Mouse (Mus musculus) heart, embryonic 13.5 days (tissue): ENCODE data around the gene Tenm4. TPM values are rescaled to one million over a fixed set of nuclear protein-coding genes. Genes with fewer than 3 reads are reported as not detected.

Experiments used
- ATAC-seq: fragments of 200-750 bp; cut with Nextera tagmentation; 2 replicates; pipeline ENCODE4 v1.8.0; 2017; ENCODE audit warnings: moderate TSS enrichment; ENCODE audit not compliant: insufficient number of reproducible peaks, low FRiP score, low TSS enrichment; ENCODE audit errors: extremely low read depth
- H3K27ac ChIP-seq: fragments of 300-500 bp; sonication (generic); replicated peaks from 2 replicates; pipeline ENCODE4 v1.5.1; 2015; ENCODE audit warnings: moderate library complexity, mild to moderate bottlenecking, inconsistent platforms
- H3K27me3 ChIP-seq: fragments of 300-500 bp; sonication (generic); replicated peaks from 2 replicates; pipeline ENCODE4 v1.6.1; 2015; ENCODE audit warnings: mild to moderate bottlenecking, inconsistent platforms
- H3K36me3 ChIP-seq: fragments of 300-500 bp; sonication (generic); 2 replicates; pipeline ENCODE4 v1.6.1; 2015; ENCODE audit warnings: mild to moderate bottlenecking, inconsistent platforms
- H3K4me1 ChIP-seq: fragments of 300-500 bp; sonication (generic); 2 replicates; pipeline ENCODE4 v1.6.1; 2015; ENCODE audit warnings: inconsistent platforms
- H3K4me2 ChIP-seq: fragments of 300-500 bp; sonication (generic); 2 replicates; pipeline ENCODE4 v1.6.1; 2015; ENCODE audit warnings: inconsistent platforms, mild to moderate bottlenecking, moderate library complexity
- H3K4me3 ChIP-seq: fragments of 300-500 bp; sonication (generic); 2 replicates; pipeline ENCODE4 v1.5.1; 2015; ENCODE audit warnings: moderate library complexity, mild to moderate bottlenecking, inconsistent platforms
- H3K9ac ChIP-seq: fragments of 300-500 bp; sonication (generic); 2 replicates; pipeline ENCODE4 v1.6.1; 2015; ENCODE audit warnings: inconsistent platforms, mild to moderate bottlenecking, moderate library complexity
- H3K9me3 ChIP-seq: fragments of 300-500 bp; sonication (generic); 2 replicates; pipeline ENCODE4 v1.6.1; 2016; ENCODE audit warnings: inconsistent platforms
- WGBS: fragments of 180-500 bp; shearing (Covaris S2); methylation state at CpG from one replicate; pipeline ENCODE4 v1.1.7; 2015; ENCODE audit warnings: mixed read lengths; 5-methylcytosine and 5-hydroxymethylcytosine counted together
- polyA plus RNA-seq: library from polyadenylated mRNA; unstranded; fragments of >200 nt; fragmentation: Nextera tagmentation; extraction: Ambion mirVana; gene quantifications from 2 replicates; pipeline ENCODE4 v1.2.1, GENCODE M21; 2015

Tenm4 gene
- polyA plus RNA-seq, 1 experiment from 2014 or later = 10.5 TPM

GRCm38 (mm10) chr7:96773585-96774225, 602.7 kb downstream of the Tenm4 start:
- peaks cover 21% of the 10 kb centered on the region for H3K4me1 ChIP-seq
- no peak for ATAC-seq
- peak overlapping the region; percentile 54; the same call in 1 of the 2 replicates for H3K27ac ChIP-seq
- 56% methylated on average over 17 of the region's 17 CpGs for WGBS
- peaks cover 5% of the 10 kb centered on the region; the same call in 1 of the 2 replicates for H3K9me3 ChIP-seq
- H3K9ac ChIP-seq = no peak overlapping the region
- H3K27me3 ChIP-seq = peaks cover 6% of the 10 kb centered on the region
- H3K4me2 ChIP-seq = no peak overlapping the region
- 0 out of 2 replicates have a peak, but pooled peaks cover 4% of the 10 kb centered on the region for H3K36me3 ChIP-seq
- no peak overlapping the region for H3K4me3 ChIP-seq

DNA sequence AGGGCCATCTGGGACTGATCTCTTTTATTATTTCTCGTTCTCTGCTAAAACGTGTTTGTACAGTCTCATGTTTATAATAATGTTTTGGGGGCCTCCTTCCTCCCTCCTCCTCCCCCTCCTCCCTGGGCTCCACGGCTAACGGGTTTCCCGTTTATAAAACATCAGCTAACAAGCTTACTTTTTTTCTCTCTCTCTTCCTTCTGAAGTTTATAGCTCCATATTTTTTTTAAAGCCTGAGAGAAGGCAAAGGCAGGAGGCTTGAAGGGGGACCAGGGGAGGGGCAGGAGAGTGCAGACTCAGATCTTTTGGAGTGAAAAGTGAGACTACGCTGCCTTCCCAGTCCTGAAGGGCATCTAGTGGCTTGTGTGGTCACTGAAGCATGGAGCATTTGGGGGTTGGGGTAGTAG, 604.0 kb downstream of the Tenm4 start:
- Histone ChIP-seq H3K27me3 (peaks cover 10% of the 10 kb centered on the region), H3K4me3 (no peak overlapping the region), H3K27ac (peak overlapping the region; percentile 54), H3K4me1 (peaks cover 19% of the 10 kb centered on the region), H3K36me3 (0 out of 2 replicates have a peak, but pooled peaks cover 4% of the 10 kb centered on the region), H3K9me3 (peaks cover 5% of the 10 kb centered on the region; the same call in 1 of the 2 replicates), H3K9ac (no peak overlapping the region), H3K4me2 (no peak overlapping the region)
- WGBS = 61% methylated on average over 6 of the region's 6 CpGs
- ATAC-seq = no peak

- 69% methylated on average over 8 of the region's 8 CpGs for WGBS
- Histone ChIP-seq H3K27me3 (peaks cover 10% of the 10 kb centered on the region), H3K4me3 (no peak overlapping the region), H3K9ac (no peak overlapping the region), H3K9me3 (peaks cover 5% of the 10 kb centered on the region; the same call in 1 of the 2 replicates), H3K27ac (no peak overlapping the region), H3K36me3 (0 out of 2 replicates have a peak, but pooled peaks cover 4% of the 10 kb centered on the region), H3K4me1 (peaks cover 24% of the 10 kb centered on the region), H3K4me2 (no peak overlapping the region)
- ATAC-seq = no peak
These were observed 607.0 kb downstream of the Tenm4 start for GRCm38 (mm10) chr7:96777938-96778600.

DNA sequence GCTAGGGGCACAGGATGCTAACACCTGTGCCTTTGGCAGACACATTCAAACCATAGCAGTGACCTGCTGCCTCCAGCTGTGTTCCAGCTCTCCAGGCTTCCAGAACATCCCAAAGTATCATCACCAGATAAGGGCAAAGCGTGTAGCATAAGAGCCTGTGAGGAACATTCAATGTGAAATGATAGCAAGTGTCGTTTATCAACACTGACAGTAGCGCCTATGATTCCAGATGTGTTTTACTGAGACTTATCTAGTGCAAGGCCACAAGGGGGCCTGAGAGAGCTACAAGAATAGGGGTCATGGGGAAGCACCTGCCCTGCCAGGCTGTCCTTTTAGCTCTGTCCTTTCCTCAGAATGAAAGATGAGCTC, 607.5 kb downstream of the Tenm4 start:
- no peak for ATAC-seq
- Histone ChIP-seq H3K9me3 (peaks cover 5% of the 10 kb centered on the region; the same call in 1 of the 2 replicates), H3K27me3 (peaks cover 9% of the 10 kb centered on the region), H3K4me2 (no peak overlapping the region), H3K27ac (no peak overlapping the region), H3K4me3 (no peak overlapping the region), H3K9ac (no peak overlapping the region), H3K36me3 (0 out of 2 replicates have a peak, but pooled peaks cover 4% of the 10 kb centered on the region), H3K4me1 (peaks cover 18% of the 10 kb centered on the region)
- 42% methylated on average over 3 of the region's 3 CpGs for WGBS

- Histone ChIP-seq H3K27me3 (peaks cover 4% of the 10 kb centered on the region; the same call in 1 of the 2 replicates), H3K4me2 (no peak overlapping the region), H3K9me3 (peaks cover 5% of the 10 kb centered on the region; the same call in 1 of the 2 replicates), H3K27ac (no peak overlapping the region), H3K4me1 (0 out of 2 replicates have a peak, but pooled peaks cover 7% of the 10 kb centered on the region), H3K9ac (no peak overlapping the region), H3K4me3 (no peak overlapping the region), H3K36me3 (0 out of 2 replicates have a peak, but pooled peaks cover 4% of the 10 kb centered on the region)
- ATAC-seq = no peak
- WGBS = 58% methylated on average over 1 of the region's 1 CpGs
These were observed 609.5 kb downstream of the Tenm4 start for GRCm38 (mm10) chr7:96780556-96780955.

- no peak for ATAC-seq
- H3K27me3 ChIP-seq = 0 out of 2 replicates have a peak, but pooled peaks cover 4% of the 10 kb centered on the region
- 57% methylated on average over 6 of the region's 6 CpGs for WGBS
- H3K4me1 ChIP-seq = 0 out of 2 replicates have a peak, but pooled peaks cover 7% of the 10 kb centered on the region
- H3K9me3 ChIP-seq = peaks cover 5% of the 10 kb centered on the region; the same call in 1 of the 2 replicates
- H3K4me3 ChIP-seq = no peak overlapping the region
- H3K4me2 ChIP-seq = no peak overlapping the region
- H3K27ac ChIP-seq = no peak overlapping the region
- H3K36me3 ChIP-seq = 0 out of 2 replicates have a peak, but pooled peaks cover 4% of the 10 kb centered on the region
- no peak overlapping the region for H3K9ac ChIP-seq
These were observed 610.0 kb downstream of the Tenm4 start for GRCm38 (mm10) chr7:96781068-96781467.

DNA sequence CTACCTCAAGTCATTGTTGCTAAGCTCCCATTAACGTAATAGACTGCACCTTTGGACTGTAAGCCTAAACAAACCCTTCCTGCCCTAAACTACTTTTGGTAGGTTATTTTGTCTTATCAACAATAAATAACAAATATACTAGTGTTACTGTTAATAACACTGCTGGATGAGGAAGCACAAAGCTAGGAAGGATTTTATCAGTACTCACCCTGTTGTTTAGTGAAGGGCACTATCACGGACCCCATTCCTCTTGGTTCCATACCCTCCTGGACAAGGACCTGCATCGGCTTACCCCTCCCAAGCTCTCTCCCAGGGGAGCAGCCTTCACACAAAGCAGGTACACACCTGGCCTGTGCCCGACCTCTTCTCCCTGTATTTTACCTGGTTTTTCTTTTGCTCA, 611.6 kb downstream of the Tenm4 start:
- Histone ChIP-seq H3K36me3 (no peaks in the 10 kb centered on the region), H3K4me1 (0 out of 2 replicates have a peak, but pooled peaks cover 7% of the 10 kb centered on the region), H3K27ac (no peak overlapping the region), H3K4me3 (no peak overlapping the region), H3K9ac (no peak overlapping the region), H3K27me3 (0 out of 2 replicates have a peak, but pooled peaks cover 4% of the 10 kb centered on the region), H3K9me3 (no peaks in the 10 kb centered on the region), H3K4me2 (no peak overlapping the region)
- WGBS = 80% methylated on average over 4 of the region's 4 CpGs
- ATAC-seq = no peak

DNA sequence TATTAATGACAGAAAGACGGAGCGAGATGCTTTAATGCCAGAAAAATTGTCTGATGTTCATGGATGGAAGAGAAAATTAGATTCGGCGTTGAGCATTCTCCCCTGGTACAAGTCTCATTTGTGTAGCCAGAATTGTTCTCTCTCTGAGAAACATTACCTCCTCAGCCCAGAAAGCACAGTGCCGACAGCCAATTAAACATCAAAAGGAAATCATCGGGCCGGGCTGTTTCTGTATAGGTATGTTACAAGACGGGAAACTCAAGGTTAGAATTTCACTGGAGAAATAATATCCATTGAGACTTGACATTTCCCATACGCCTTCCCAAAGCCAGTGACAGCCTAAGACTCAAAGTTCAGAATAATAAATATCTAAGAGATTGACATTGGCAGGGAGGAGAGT, 614.8 kb downstream of the Tenm4 start:
- Histone ChIP-seq H3K4me1 (0 out of 2 replicates have a peak, but pooled peaks cover 7% of the 10 kb centered on the region), H3K27me3 (peaks cover 13% of the 10 kb centered on the region; the same call in 1 of the 2 replicates), H3K36me3 (no peaks in the 10 kb centered on the region), H3K4me2 (no peak overlapping the region), H3K4me3 (no peak overlapping the region), H3K9ac (no peak overlapping the region), H3K9me3 (no peaks in the 10 kb centered on the region), H3K27ac (no peak overlapping the region)
- ATAC-seq = no peak
- 55% methylated on average over 9 of the region's 9 CpGs for WGBS

DNA sequence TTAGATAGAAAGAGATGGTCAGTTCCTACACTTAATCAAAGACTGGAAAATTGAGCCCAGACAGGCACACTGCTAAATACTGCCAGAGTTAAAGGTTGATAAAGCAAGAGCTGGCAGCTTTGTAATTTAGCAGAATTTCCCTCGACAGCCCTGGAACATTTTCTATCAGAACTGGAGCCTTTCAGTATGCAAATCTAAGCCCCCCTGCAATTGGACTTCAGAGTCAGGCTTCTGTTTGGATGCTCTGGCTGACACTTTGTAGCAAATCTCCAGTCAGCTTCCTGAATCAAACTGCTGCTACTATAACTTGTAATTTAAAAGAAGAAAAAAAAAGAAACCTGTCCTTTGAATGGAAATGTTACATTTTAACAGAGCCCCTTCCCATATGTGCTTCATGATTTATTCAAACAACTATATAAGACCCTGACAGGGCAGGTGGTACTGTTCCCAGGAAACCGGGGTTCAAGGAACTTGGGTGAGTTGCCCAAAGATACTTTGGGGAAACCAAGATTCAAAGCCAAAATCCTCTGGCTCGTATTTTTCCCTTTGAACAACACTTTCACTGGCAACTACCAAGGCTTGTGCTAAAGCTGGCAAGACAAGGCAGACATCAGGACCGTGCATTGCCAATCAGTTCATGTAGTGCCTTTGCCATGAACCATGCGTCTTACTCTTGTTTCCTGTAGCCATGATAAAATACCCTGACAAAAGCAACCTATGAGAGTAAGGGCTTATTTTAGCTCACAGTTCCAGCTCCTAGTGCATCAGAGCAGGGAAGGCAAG, 615.4 kb downstream of the Tenm4 start:
- 68% methylated on average over 5 of the region's 5 CpGs for WGBS
- Histone ChIP-seq H3K27me3 (peaks cover 13% of the 10 kb centered on the region; the same call in 1 of the 2 replicates), H3K4me3 (no peak overlapping the region), H3K9me3 (no peaks in the 10 kb centered on the region), H3K4me1 (0 out of 2 replicates have a peak, but pooled peaks cover 1% of the 10 kb centered on the region), H3K27ac (0 out of 2 replicates have a peak overlapping the region, but pooled peaks have one; percentile 15), H3K9ac (no peak overlapping the region), H3K36me3 (no peaks in the 10 kb centered on the region), H3K4me2 (no peak overlapping the region)
- ATAC-seq = no peak

DNA sequence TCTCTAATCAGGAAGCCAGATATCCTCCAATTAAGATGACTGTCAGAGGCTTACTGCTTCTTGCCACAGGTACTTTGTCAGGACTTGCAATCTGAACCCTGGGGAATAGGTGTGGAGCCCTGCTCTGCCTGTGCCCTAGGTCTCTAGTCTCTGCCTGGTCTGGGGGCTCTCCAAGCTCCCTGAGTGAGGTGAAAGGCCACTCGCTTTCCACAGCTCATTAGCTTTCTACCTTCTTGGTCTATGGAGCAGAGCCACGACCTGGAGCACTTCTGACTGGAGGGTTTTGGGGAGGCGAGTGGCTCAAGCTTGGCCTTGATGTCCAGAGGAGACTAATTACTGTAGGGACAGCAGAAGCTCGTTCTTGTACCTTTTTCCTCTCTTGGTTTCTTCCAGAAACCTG, 617.1 kb downstream of the Tenm4 start:
- H3K36me3 ChIP-seq = no peaks in the 10 kb centered on the region
- no peak for ATAC-seq
- H3K27me3 ChIP-seq = peaks cover 13% of the 10 kb centered on the region; the same call in 1 of the 2 replicates
- no peak overlapping the region for H3K9ac ChIP-seq
- no peak overlapping the region for H3K4me3 ChIP-seq
- 70% methylated on average over 4 of the region's 4 CpGs for WGBS
- H3K27ac ChIP-seq = no peak overlapping the region
- no peaks in the 10 kb centered on the region for H3K4me1 ChIP-seq
- no peak overlapping the region for H3K4me2 ChIP-seq
- H3K9me3 ChIP-seq = no peaks in the 10 kb centered on the region

GRCm38 (mm10) chr7:96790326-96790725, 619.3 kb downstream of the Tenm4 start:
- H3K36me3 ChIP-seq = no peaks in the 10 kb centered on the region
- no peak overlapping the region for H3K4me2 ChIP-seq
- H3K27me3 ChIP-seq = peaks cover 13% of the 10 kb centered on the region; the same call in 1 of the 2 replicates
- H3K4me3 ChIP-seq = no peak overlapping the region
- H3K9me3 ChIP-seq = no peaks in the 10 kb centered on the region
- no peak for ATAC-seq
- H3K27ac ChIP-seq = no peak overlapping the region
- WGBS = 74% methylated on average over 2 of the region's 2 CpGs
- H3K9ac ChIP-seq = no peak overlapping the region
- peaks cover 2% of the 10 kb centered on the region for H3K4me1 ChIP-seq
